Mouse (Mus musculus): ENCODE measurements around the gene Mars2. TPM values are rescaled to one million over a fixed set of nuclear protein-coding genes. Genes with fewer than 3 reads are reported as not detected.

The Mars2 gene
- polyA plus RNA-seq, 1 experiment from 2014 or later = 5.3 TPM

DNA sequence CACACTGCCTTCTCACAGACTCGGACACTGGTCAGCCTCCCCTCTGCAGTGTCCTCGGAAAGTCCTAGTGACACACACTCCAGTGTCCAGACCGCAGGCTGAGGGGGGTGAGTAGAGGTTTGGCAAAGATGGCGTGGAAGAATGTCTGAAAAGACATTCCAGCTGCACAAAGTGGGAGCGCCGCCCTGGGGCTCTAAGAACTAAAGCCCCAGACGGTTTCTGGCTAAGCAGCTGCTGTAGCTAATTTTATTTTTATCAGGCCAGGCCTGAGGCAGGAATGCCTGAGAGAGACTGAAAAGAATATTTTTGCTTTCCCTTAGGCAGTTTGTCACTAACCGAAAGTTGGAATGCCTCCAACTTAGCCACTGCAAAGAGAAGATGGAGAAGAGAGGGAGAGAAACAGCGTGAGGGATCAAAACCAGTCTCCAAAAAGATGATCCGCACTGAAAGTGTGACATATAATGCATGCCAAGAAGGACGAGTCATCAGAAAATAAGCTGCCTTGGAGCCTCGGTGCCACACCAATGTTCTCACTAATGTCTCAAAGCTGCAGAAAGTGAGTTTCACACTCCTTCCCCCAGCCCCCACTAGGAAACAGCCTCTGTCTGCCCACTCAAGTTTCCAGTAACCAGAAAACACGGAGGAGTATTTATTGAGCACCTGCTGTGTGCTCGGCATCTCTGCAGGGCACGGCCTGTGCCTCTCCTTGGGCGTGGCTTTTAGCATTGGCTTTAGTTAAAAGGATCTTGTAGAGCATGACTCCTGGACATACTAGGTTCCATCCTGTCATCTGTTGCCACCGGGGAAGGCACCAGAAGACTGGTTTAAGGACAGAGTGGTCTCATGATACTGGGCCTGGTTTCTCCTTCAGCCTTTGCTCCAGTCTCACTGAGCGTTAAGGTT lies 34.9 kb upstream of the Mars2 start:
- Histone ChIP-seq H3K9me3 (ENCODE audit: control insufficient read depth, low read length) (no peaks in the 10 kb centered on the region), H3K4me3 (replicated peaks; ENCODE audit: low read length) (no peak overlapping the region), H3K27ac (ENCODE audit: low read length) (peak overlapping the region; percentile 39; the same call in 1 of the 2 replicates), H3K4me1 (replicated peaks; ENCODE audit: control insufficient read depth, insufficient read depth, low read length) (peaks cover 8% of the 10 kb centered on the region), H3K9ac (replicated peaks; ENCODE audit: low read depth, low read length) (no peak overlapping the region), H3K27me3 (replicated peaks; ENCODE audit: control insufficient read depth, insufficient read depth, low read length) (no peaks in the 10 kb centered on the region), H3K4me2 (ENCODE audit: low read length) (no peak overlapping the region), H3K36me3 (ENCODE audit: control insufficient read depth, insufficient read depth) (no peaks in the 10 kb centered on the region)
- ATAC-seq = peak; percentile 57; the same call in 1 of the 2 replicates
- 50% methylated on average over 18 of the region's 18 CpGs for WGBS

DNA sequence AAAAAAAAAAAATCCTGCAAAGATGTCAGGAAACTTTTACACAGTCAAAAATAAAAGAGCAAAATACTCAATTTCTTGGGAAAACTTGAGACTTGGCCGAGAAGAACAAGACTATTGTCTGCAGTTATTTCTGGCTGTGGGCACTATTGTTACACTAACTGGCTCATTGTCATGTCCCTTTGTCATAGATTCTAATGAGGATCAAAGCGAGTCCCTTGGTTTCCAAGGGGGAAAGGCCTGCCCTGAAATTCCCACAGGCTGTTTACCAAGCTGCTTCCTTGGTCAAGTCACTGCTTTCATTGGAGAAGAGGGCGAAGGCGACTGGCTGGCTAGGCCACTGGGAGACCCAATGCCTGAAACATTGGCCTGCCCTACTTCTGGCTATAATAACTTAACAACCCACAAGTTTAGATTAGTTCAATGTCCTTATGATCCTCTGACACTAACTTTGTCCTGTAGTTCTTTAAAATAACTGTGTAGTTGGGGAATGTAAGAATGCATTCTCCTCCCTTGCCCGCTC lies 31.1 kb upstream of the Mars2 start:
- H3K27ac ChIP-seq (ENCODE audit: low read length) = no peak overlapping the region
- no peaks in the 10 kb centered on the region for H3K27me3 ChIP-seq (replicated peaks; ENCODE audit: control insufficient read depth, insufficient read depth, low read length)
- no peak overlapping the region for H3K4me3 ChIP-seq (replicated peaks; ENCODE audit: low read length)
- no peak for ATAC-seq
- peaks cover 11% of the 10 kb centered on the region for H3K4me1 ChIP-seq (replicated peaks; ENCODE audit: control insufficient read depth, insufficient read depth, low read length)
- no peaks in the 10 kb centered on the region for H3K36me3 ChIP-seq (ENCODE audit: control insufficient read depth, insufficient read depth)
- WGBS = 33% methylated on average over 5 of the region's 5 CpGs
- H3K9ac ChIP-seq (replicated peaks; ENCODE audit: low read depth, low read length) = no peak overlapping the region
- H3K4me2 ChIP-seq (ENCODE audit: low read length) = no peak overlapping the region
- no peaks in the 10 kb centered on the region for H3K9me3 ChIP-seq (ENCODE audit: control insufficient read depth, low read length)

DNA sequence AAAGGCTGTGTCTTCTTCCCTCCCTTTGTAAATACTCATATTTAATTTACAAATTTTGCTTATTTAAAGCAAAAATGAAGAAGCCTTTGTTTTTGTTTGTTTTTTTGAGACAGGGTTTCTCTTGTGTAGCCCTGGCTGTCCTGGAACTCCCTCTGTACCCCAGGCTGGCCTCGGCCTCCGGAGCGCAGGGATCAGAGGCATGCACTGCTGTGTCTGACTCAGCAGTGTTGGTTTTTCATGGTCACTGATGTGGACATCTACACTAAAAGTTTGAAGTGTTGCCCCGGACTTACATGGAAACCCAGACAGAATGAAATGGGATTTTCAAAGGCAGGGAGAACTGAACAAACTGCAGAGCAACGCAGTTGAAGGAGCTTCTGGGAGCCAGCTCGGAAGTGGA lies 29.4 kb upstream of the Mars2 start:
- H3K36me3 ChIP-seq (ENCODE audit: control insufficient read depth, insufficient read depth) = no peaks in the 10 kb centered on the region
- no peaks in the 10 kb centered on the region for H3K9me3 ChIP-seq (ENCODE audit: control insufficient read depth, low read length)
- no peak overlapping the region for H3K4me3 ChIP-seq (replicated peaks; ENCODE audit: low read length)
- H3K4me2 ChIP-seq (ENCODE audit: low read length) = no peak overlapping the region
- 0 out of 2 replicates have a peak, but pooled peaks cover 3% of the 10 kb centered on the region for H3K4me1 ChIP-seq (replicated peaks; ENCODE audit: control insufficient read depth, insufficient read depth, low read length)
- no peak for ATAC-seq
- WGBS = 91% methylated on average over 6 of the region's 6 CpGs
- no peak overlapping the region for H3K27ac ChIP-seq (ENCODE audit: low read length)
- H3K9ac ChIP-seq (replicated peaks; ENCODE audit: low read depth, low read length) = no peak overlapping the region
- no peaks in the 10 kb centered on the region for H3K27me3 ChIP-seq (replicated peaks; ENCODE audit: control insufficient read depth, insufficient read depth, low read length)

DNA sequence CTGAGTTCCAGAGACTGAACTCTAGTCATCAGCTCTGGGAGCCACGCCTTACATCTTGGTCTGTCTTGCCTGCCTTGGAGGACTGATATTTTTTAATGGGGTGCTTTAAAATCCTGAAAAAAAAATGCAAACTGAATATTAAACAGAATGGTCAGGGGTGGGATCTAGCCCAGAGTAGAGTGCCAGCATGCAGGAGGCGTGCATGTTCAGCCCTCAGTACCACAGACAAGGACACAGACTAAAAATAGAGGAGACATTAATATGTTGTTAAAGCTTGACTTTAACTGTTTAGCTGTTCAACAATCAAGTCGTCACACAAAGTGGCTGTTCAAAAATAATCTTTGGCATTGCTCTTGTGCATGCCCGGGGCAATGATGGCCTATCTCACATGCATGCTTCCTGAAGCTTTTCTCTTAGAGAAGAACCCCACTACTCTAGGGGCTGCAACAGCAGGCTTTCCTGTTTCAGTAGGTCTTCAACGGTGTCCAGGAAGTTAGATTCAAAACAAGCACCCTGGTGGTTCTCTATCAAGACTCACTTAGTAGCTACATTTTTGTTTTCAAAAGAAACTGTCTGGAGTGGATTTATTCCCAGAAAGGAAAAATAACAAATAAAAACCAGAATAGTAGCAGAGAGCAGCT lies 28.4 kb upstream of the Mars2 start:
- ATAC-seq = no peak
- Histone ChIP-seq H3K4me1 (replicated peaks; ENCODE audit: control insufficient read depth, insufficient read depth, low read length) (0 out of 2 replicates have a peak, but pooled peaks cover 3% of the 10 kb centered on the region), H3K4me3 (replicated peaks; ENCODE audit: low read length) (no peak overlapping the region), H3K27me3 (replicated peaks; ENCODE audit: control insufficient read depth, insufficient read depth, low read length) (no peaks in the 10 kb centered on the region), H3K4me2 (ENCODE audit: low read length) (no peak overlapping the region), H3K27ac (ENCODE audit: low read length) (no peak overlapping the region), H3K9ac (replicated peaks; ENCODE audit: low read depth, low read length) (no peak overlapping the region), H3K9me3 (ENCODE audit: control insufficient read depth, low read length) (no peaks in the 10 kb centered on the region), H3K36me3 (ENCODE audit: control insufficient read depth, insufficient read depth) (no peaks in the 10 kb centered on the region)
- 76% methylated on average over 5 of the region's 5 CpGs for WGBS

DNA sequence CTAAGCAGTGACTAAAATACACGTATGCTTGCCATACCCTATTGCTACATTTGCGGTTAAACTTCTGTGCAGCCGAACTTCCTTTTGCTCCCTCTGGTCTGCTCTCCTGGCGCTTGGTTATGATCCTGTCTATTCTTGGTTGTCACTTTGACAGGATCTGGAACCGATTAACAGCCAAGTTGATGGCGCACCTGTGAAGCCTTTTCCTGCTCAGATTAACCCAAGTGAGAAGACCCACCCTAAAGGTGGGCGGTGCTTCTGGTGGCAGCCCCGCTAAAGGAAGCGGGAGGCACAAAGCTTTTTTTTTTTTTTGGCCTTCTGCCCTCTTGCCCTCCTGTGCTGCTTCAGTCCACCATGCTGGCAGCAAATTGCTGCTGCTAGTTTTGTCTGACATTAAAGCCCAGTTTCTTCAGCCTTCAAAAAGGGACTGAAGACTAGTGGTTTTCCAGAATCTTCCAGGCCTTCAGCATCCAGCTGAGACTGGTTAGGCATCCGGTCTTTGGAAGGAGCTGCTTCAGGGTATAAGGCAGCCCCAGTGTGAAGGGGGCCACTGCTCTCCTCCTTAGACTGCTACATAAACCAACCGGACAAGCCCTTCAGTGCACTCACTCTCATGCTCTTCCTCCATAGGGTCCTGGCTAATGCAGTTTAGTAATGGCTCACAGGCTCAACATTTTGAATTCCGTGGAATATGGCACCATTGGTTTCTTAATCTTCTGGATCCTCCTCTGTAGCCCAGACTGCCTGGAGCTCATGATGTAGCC lies 26.6 kb upstream of the Mars2 start:
- H3K27me3 ChIP-seq (replicated peaks; ENCODE audit: control insufficient read depth, insufficient read depth, low read length) = no peaks in the 10 kb centered on the region
- no peak overlapping the region for H3K4me2 ChIP-seq (ENCODE audit: low read length)
- H3K4me1 ChIP-seq (replicated peaks; ENCODE audit: control insufficient read depth, insufficient read depth, low read length) = 0 out of 2 replicates have a peak, but pooled peaks cover 3% of the 10 kb centered on the region
- no peaks in the 10 kb centered on the region for H3K9me3 ChIP-seq (ENCODE audit: control insufficient read depth, low read length)
- H3K9ac ChIP-seq (replicated peaks; ENCODE audit: low read depth, low read length) = 0 out of 2 replicates have a peak overlapping the region, but pooled peaks have one; percentile 3
- H3K27ac ChIP-seq (ENCODE audit: low read length) = no peak overlapping the region
- WGBS = 52% methylated on average over 12 of the region's 12 CpGs
- ATAC-seq = no peak
- H3K4me3 ChIP-seq (replicated peaks; ENCODE audit: low read length) = no peak overlapping the region
- no peaks in the 10 kb centered on the region for H3K36me3 ChIP-seq (ENCODE audit: control insufficient read depth, insufficient read depth)

DNA sequence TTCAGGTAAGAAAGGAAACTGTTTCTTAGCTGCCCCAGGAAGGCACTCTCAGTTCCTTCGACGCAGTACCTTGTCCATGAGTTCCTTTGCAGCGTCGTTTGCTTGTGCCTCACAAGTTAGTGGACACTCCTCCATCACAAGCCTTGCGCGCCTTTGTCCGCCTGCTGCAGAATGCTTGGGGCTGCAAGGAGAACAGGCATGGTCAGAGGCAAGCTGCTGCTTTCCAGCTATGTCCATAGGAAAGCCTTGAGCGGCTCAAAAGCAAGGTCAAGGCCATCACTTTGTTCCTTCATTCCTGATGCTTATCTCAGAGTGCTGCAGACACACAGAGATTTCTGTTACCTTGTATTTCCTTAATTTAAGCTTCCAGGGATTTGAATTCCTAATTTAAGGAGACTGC lies 25.9 kb upstream of the Mars2 start:
- 69% methylated on average over 8 of the region's 8 CpGs for WGBS
- Histone ChIP-seq H3K36me3 (ENCODE audit: control insufficient read depth, insufficient read depth) (no peaks in the 10 kb centered on the region), H3K9me3 (ENCODE audit: control insufficient read depth, low read length) (no peaks in the 10 kb centered on the region)

DNA sequence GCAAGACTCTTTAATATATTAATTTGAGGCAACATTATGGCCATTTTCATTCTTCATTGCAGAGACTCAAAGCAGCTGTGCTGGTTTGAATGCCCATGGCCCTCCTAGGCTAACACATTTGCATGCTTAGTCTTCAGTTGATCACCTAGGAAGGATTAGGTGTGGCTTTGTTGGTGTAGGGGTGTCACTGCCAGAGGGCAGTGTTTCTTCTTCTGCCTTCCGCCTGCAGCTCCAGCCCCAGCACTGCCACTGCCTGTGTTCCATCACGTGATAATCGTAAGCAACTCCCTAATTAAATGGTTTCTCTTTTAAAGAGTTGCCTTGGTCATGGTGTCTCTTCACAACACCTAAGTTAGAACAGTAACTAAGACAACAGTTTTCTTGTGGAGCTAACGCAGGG lies 24.2 kb upstream of the Mars2 start:
- no peak overlapping the region for H3K9ac ChIP-seq (replicated peaks; ENCODE audit: low read depth, low read length)
- no peak for ATAC-seq
- WGBS = 72% methylated on average over 4 of the region's 4 CpGs

More for the DNA sequence above, 25.9 kb upstream of the Mars2 start:
- H3K4me1 ChIP-seq (replicated peaks; ENCODE audit: control insufficient read depth, insufficient read depth, low read length) = 0 out of 2 replicates have a peak, but pooled peaks cover 3% of the 10 kb centered on the region
- ATAC-seq = no peak
- H3K9ac ChIP-seq (replicated peaks; ENCODE audit: low read depth, low read length) = no peak overlapping the region
- no peak overlapping the region for H3K4me3 ChIP-seq (replicated peaks; ENCODE audit: low read length)
- H3K4me2 ChIP-seq (ENCODE audit: low read length) = no peak overlapping the region
- no peaks in the 10 kb centered on the region for H3K27me3 ChIP-seq (replicated peaks; ENCODE audit: control insufficient read depth, insufficient read depth, low read length)
- H3K27ac ChIP-seq (ENCODE audit: low read length) = no peak overlapping the region

DNA sequence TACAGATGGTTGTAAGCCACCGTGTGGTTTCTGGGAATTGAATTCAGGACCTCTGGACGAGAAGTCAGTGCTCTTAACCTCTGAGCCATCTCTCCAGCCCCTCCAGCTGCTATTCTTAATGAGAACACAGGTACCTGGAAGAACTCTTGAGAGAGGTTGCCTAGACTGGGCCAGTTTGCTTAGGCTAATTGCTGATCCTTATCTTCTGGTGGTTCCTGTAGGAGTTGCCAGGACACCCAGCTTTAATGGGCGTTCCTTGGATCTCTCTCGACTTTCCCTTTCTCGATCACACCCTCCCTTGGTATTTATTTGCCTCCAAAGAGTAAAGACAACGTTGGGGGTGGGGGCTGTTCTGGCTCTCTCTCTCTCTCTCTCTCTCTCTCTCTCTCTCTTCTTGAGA lies 23.5 kb upstream of the Mars2 start:
- Histone ChIP-seq H3K9ac (replicated peaks; ENCODE audit: low read depth, low read length) (no peak overlapping the region), H3K4me1 (replicated peaks; ENCODE audit: control insufficient read depth, insufficient read depth, low read length) (0 out of 2 replicates have a peak, but pooled peaks cover 3% of the 10 kb centered on the region), H3K27me3 (replicated peaks; ENCODE audit: control insufficient read depth, insufficient read depth, low read length) (no peaks in the 10 kb centered on the region), H3K4me2 (ENCODE audit: low read length) (no peak overlapping the region), H3K36me3 (ENCODE audit: control insufficient read depth, insufficient read depth) (no peaks in the 10 kb centered on the region), H3K27ac (ENCODE audit: low read length) (no peak overlapping the region), H3K4me3 (replicated peaks; ENCODE audit: low read length) (no peak overlapping the region), H3K9me3 (ENCODE audit: control insufficient read depth, low read length) (no peaks in the 10 kb centered on the region)
- ATAC-seq = no peak
- 78% methylated on average over 6 of the region's 6 CpGs for WGBS

More for the DNA sequence above, 24.2 kb upstream of the Mars2 start:
- Histone ChIP-seq H3K4me2 (ENCODE audit: low read length) (no peak overlapping the region), H3K9me3 (ENCODE audit: control insufficient read depth, low read length) (no peaks in the 10 kb centered on the region), H3K4me1 (replicated peaks; ENCODE audit: control insufficient read depth, insufficient read depth, low read length) (0 out of 2 replicates have a peak, but pooled peaks cover 3% of the 10 kb centered on the region), H3K27ac (ENCODE audit: low read length) (no peak overlapping the region), H3K27me3 (replicated peaks; ENCODE audit: control insufficient read depth, insufficient read depth, low read length) (no peaks in the 10 kb centered on the region), H3K4me3 (replicated peaks; ENCODE audit: low read length) (no peak overlapping the region), H3K36me3 (ENCODE audit: control insufficient read depth, insufficient read depth) (no peaks in the 10 kb centered on the region)

Data from forebrain, embryonic 16.5 days (tissue).